Mouse (Mus musculus): Measurements from ENCODE around the gene Cdkn2aip.

DNA sequence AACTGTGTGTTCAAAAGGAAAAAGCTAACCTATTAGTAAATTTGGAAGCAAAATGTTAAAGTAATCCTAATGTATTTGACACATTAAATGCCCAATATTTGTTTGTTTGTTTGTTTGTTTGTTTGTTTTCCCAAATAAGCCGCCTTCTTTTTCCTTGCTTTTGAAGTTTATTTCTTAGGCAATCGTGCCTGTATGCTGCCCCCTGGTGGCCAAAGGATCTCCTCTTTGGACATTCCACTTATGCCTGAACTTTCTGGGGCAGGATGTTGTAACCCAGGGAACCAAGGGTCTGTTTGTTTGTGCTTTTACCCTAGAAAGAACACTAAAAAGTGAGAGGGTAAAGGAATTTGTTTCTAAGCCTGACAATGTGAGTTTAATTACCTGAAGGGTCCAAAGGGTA, 20.6 kb downstream of the Cdkn2aip start:
- TF ChIP-seq CTCF (IDR thresholded peaks at IDR 0.05; ENCODE audit: control insufficient read depth, insufficient read depth, low read length) (peak; percentile 62), POLR2A (IDR thresholded peaks at IDR 0.05; ENCODE audit: borderline replicate concordance, control insufficient read depth, low read depth, low read length) (no peak)
